Mouse (Mus musculus) right cerebral cortex, postnatal 4 days (tissue): ENCODE results near the gene Gimap1.
A peak's percentile ranks its signal among the peaks of the same experiment; 100 is the strongest.

ENCODE experiments used
- DNase-seq: peaks from one replicate; pipeline ENCODE4 v3.0.0-alpha.2; 2022

Gimap1 gene

GRCm38 (mm10) chr6:48740501-48741169 lies 1.8 kb downstream of the Gimap1 start:
- no peak for DNase-seq

DNA sequence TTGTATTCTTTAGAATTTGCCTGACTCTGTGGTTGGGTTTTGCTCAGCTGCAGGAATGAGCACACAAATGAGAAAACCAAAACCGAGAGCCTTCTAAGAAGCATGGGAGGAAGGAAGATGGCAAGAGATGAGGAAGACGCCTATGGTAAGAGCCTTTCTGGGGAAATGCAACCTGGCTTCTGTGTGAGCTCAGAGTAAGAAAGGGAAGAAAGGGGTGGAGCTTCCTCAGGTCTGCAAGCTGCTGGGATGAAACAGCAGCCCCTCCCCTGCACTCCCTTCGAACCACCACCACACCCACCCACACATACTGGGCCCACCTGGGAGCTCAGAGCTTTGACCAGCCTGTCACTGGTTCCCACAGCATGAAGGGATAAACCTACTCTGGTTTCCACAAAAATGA lies 2.4 kb downstream of the Gimap1 start:
- no peak for DNase-seq

DNA sequence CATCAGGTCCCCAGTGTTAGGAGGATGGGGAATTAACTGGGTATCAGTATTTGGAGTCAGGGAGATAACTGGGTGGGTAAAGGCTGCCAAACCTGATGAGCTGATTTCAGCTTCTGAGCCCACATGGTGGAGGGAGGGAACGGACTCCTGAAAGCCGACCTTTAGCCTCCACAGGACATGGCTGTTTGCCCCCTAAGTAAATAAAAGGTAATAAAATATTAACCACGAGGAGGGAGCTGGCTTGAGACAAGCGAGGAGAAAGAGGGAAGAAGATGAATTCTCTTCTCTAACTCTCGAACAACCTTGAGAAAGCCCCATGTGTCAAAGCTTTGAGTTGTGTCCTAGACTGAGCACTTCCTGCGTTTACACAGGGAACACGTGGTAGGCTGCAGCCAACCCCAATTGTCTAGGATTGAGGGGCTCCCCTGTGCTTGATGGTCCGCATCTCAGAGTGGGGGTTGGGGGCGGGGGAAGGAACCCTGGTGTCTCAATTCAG lies 2.9 kb downstream of the Gimap1 start:
- DNase-seq, result peak; percentile 15

GRCm38 (mm10) chr6:48742422-48743351 lies 3.8 kb downstream of the Gimap1 start:
- DNase-seq, result peak; percentile 34

GRCm38 (mm10) chr6:48745490-48745889 lies 6.6 kb downstream of the Gimap1 start:
- DNase-seq, result no peak

DNA sequence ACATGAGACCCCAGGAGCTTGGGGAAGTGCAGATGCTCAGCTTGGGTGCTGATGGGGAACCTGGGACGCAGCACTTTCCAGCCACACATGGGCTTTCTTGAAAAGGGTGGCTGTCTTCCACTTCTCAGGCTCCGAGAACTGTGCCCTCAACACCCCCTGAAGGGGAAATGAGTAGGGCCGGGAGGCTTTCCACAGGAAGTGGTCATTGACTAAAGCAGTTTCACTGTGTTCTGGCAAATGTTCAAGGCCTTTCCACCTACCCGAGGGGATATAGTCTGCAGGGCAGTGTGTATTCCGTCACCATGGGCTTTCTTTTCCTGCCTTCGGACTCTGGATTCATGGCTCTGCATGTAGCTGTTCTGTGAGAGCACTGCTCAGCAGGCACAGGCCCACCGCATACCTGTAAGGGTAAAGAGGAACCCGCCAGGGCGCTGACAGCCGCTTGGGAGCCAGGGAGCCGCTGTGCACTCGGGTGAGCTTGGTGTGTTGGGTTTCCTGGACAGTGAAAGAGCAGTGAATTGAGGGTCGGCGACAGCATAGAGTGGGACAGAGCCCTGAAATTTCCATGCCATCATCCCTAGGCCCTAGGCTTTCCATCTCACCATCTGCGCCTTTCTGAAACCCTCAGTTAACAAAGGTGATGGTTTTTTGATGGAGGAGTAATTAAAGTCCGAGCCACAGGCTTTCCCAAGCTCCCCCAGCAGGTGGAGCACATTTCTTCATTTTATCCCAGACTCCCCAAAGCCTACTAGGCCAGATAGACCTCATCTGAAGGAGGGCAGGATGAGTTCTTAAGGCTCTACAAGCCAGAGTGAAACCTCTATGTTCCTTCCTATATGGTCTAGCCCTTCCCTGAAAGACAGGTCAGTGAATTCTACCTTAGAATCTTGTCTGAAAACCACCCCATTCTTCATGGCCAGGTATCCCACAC lies 7.4 kb downstream of the Gimap1 start, which contains the start of gene Gimap5:
Gene Gimap5, plus strand, starts transcription at position 239 of the 931 bp plus-strand sequence.
- DNase-seq, result no peak

GRCm38 (mm10) chr6:48747091-48747966 lies 8.5 kb downstream of the Gimap1 start:
- no peak for DNase-seq

GRCm38 (mm10) chr6:48763567-48764270 lies 24.9 kb downstream of the Gimap1 start:
- DNase-seq, result no peak

DNA sequence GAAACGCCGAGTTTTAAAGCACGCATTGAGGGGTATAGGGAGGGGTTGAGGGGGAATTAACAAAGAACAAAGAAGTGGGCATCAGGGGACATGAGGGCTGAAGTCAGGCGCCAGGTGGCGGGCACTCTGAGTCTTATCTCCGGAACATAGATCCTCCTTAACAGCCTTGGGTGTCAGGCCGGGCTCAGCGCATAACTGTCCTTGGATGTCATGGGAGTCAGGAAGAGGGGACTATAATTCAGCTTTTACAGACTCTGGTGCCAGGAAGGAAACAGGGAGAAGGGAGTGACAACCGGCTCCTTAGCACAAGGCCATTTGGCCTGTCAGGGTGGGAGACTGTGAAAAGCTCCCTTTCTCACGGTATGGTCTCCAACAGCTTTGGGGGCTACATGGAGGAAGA lies 25.6 kb downstream of the Gimap1 start:
- DNase-seq, result no peak

GRCm38 (mm10) chr6:48768178-48768869 lies 29.5 kb downstream of the Gimap1 start:
- no peak for DNase-seq

- no peak for DNase-seq
Observed at GRCm38 (mm10) chr6:48768933-48769332, 30.1 kb downstream of the Gimap1 start.

DNA sequence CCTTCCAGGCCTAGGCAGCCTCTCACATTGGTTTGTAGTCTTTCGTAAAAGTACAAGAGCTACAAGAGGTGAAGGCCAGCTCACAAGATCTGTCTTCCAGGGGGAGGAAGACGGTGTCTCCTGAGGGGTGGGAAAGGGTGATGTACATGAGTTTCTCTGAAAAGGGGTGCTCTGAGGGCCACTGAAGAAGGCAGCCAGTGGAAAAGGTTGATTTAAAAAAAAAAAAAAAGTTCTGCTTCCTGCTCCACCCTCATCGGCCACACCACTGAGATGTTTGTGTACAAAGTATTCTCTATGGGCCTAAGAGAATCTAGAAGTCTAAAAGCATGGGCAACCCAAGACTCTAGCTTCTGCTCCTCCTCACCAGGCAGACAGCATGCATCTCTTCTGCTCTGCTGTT lies 31.8 kb downstream of the Gimap1 start, which contains the start of gene Gimap3:
Gene Gimap3, minus strand, starts transcription at position 156 of the 400 bp plus-strand sequence.
- DNase-seq, result no peak

GRCm38 (mm10) chr6:48772030-48772429 lies 33.2 kb downstream of the Gimap1 start:
- DNase-seq, result peak; percentile 89

DNA sequence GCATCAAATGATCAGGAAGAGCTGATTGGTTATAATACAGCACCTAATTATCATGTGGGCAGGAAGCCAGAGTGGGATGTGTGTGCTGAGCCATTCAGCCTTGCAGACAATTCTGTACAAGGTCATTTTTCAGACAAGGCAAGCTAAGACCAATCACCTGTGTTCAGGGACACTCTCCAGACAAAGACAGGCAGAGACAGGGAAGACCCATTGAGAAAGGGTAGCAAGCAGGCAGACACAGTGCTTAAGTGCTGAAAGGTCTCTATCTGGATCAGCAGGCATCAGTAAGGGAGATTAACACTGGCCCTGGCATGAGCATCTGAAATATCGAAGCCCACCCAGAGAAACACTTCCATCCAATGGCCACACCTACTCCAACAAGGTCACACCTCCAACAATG lies 45.6 kb downstream of the Gimap1 start:
- DNase-seq, result no peak

DNA sequence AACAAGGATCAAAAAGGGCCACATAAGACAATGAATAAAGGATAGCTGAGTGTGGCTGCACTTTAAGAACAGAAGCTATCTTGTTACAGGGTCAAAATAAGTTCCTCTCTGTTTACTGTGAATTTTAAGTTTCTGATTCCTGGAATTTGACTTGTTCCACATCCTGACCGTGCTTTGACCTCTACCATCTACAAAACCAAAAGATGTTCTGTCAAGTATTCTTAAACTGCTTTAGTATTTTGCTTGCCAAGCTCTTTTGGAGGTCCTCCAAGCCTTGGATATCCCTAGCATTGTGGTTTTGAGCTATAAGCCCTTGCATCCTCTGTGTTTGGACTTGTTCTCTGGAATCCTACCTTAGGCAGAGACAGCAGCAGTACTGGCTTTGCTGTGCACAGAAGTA lies 46.3 kb downstream of the Gimap1 start:
- no peak for DNase-seq

DNA sequence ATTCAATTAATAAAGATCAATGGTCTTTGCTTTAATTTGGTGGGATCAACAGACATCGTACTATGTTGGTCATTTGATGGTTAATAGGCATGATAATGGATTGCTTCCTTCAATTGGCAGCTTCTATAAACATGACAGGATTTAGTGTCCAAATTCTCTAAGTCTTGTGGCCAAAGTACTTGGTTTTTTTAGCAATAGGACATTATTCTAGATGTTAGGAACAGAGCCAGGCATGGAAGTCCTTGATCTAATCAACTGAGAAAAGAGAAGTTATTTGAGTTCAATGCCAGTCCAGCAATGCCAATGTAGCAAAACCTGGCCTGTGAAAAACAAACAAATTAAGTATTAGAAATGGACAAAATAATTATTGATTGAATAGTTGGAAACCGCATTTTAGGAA lies 46.7 kb downstream of the Gimap1 start:
- no peak for DNase-seq

- DNase-seq, result no peak
Observed at GRCm38 (mm10) chr6:48787867-48788266, 49.0 kb downstream of the Gimap1 start.
